Mouse (Mus musculus): ENCODE measurements around the gene Capn2.

- TF ChIP-seq GATA1 (IDR thresholded peaks at IDR 0.05; ENCODE audit: borderline replicate concordance, low read length) (no peak), FLI1 (IDR thresholded peaks at IDR 0.05; ENCODE audit: low read length) (no peak)
Measured at GRCm38 (mm10) chr1:182497736-182498135, 19.7 kb downstream of the Capn2 start.
